18 mouse cellular contexts compared by ENCODE assay signal in genomic region chr10:95201514-95201913, GRCm38 (mm10).
"Had no signal": no experiment of that assay in that cellular context is flagged by ENCODE, and none has a peak within 500 bp of the region (broad histone marks: within the 10 kb centered on the region; RNA-seq: fewer than 3 reads in every experiment).

No protein-coding gene starts in this region.

- DNase-seq: kidney, adult 9 months; kidney, postnatal 14 days; kidney, postnatal 4 days; liver, embryonic 13.5 days; lung, adult 2 months; lung, postnatal 14 days; lung, postnatal 4 days; retina, postnatal 1 day; right cerebral cortex, postnatal 25 days; spleen, adult 18-20 months; thymus, adult 2 months; thymus, postnatal 14 days; thymus, postnatal 4 days had no signal

- H3K4me3 ChIP-seq: liver, embryonic 13.5 days; midbrain, embryonic 12.5 days; midbrain, embryonic 15.5 days; neural tube, embryonic 12.5 days; neural tube, embryonic 15.5 days had no signal

- H3K27ac ChIP-seq: liver, embryonic 13.5 days; midbrain, embryonic 12.5 days; midbrain, embryonic 15.5 days; neural tube, embryonic 12.5 days; neural tube, embryonic 15.5 days; stomach, postnatal 0 days had no signal

- H3K36me3 ChIP-seq: liver, embryonic 13.5 days; midbrain, embryonic 12.5 days; midbrain, embryonic 15.5 days; neural tube, embryonic 12.5 days; neural tube, embryonic 15.5 days had no signal

- H3K9ac ChIP-seq: liver, embryonic 13.5 days; midbrain, embryonic 12.5 days; midbrain, embryonic 15.5 days; neural tube, embryonic 12.5 days; neural tube, embryonic 15.5 days had no signal

- H3K4me1 ChIP-seq: midbrain, embryonic 15.5 days had no signal

- H3K27me3 ChIP-seq: liver, embryonic 13.5 days; midbrain, embryonic 12.5 days; midbrain, embryonic 15.5 days; neural tube, embryonic 12.5 days; neural tube, embryonic 15.5 days had no signal

- H3K9me3 ChIP-seq: liver, embryonic 13.5 days; midbrain, embryonic 12.5 days; midbrain, embryonic 15.5 days; neural tube, embryonic 12.5 days; neural tube, embryonic 15.5 days had no signal

- ATAC-seq: midbrain, embryonic 15.5 days had no signal
